Mouse (Mus musculus) myocyte (in vitro differentiated cells): ENCODE measurements at regions not wholly inside any gene's neighbourhood (a gene's known extent, or its start where the extent isn't known, plus 50 kb on each side); places are given as distances from the start of the nearest gene placed in this dataset.

Source experiments
- H3K27me3 ChIP-seq: one replicate; pipeline ENCODE4 v1.6.1; 2011; ENCODE audit not compliant: control insufficient read depth, insufficient read depth, insufficient read length
- H3K36me3 ChIP-seq: one replicate; pipeline ENCODE4 v1.6.1; 2011; ENCODE audit not compliant: control insufficient read depth, insufficient read depth
- H3K4me2 ChIP-seq: one replicate; pipeline ENCODE4 v1.6.1; 2011; ENCODE audit warnings: low read depth, control low read depth
- H3K4me3 ChIP-seq: one replicate; pipeline ENCODE4 v1.5.1; 2011; ENCODE audit warnings: mild to moderate bottlenecking, control low read depth, moderate library complexity
- H3K79me2 ChIP-seq: one replicate; pipeline ENCODE4 v1.6.1; 2011; ENCODE audit not compliant: control insufficient read depth, insufficient read depth
- H3ac ChIP-seq: one replicate; pipeline ENCODE4 v1.6.1; 2011; ENCODE audit not compliant: control insufficient read depth, insufficient read length
- CEBPB ChIP-seq: IDR thresholded peaks from 2 replicates; pipeline ENCODE4 v1.6.1; 2011; ENCODE audit warnings: mild to moderate bottlenecking, moderate library complexity; ENCODE audit not compliant: poor library complexity, insufficient read depth, severe bottlenecking
- E2F4 ChIP-seq: IDR thresholded peaks from one replicate; pipeline ENCODE4 v1.6.1; 2011; ENCODE audit warnings: mild to moderate bottlenecking, control low read depth, moderate library complexity; ENCODE audit not compliant: insufficient read depth
- MAX ChIP-seq: IDR thresholded peaks from one replicate; pipeline ENCODE4 v1.6.1; 2011; ENCODE audit warnings: low read depth, mild to moderate bottlenecking, control low read depth
- MYOD1 ChIP-seq, 3 experiments: IDR thresholded peaks; one replicate each; pipeline ENCODE4 v1.6.1; 2011; ENCODE audit warnings: control low read depth in 2 of 3, low read depth in 2 of 3, mild to moderate bottlenecking in 2 of 3, moderate library complexity in 1 of 3; ENCODE audit not compliant: insufficient read length in 2 of 3, control insufficient read depth in 1 of 3
- MYOG ChIP-seq, 3 experiments: IDR thresholded peaks; one replicate each; pipeline ENCODE4 v1.6.1; 2011; ENCODE audit warnings: control low read depth in 2 of 3, low read depth in 2 of 3, mild to moderate bottlenecking in 2 of 3; ENCODE audit not compliant: insufficient read length in 2 of 3, control insufficient read depth in 1 of 3, insufficient read depth in 1 of 3
- POLR2A ChIP-seq: IDR thresholded peaks from one replicate; pipeline ENCODE4 v1.6.1; 2011; ENCODE audit warnings: low read depth, mild to moderate bottlenecking, control low read depth, moderate library complexity; ENCODE audit not compliant: insufficient read length
- POLR2AphosphoS2 ChIP-seq: IDR thresholded peaks from one replicate; pipeline ENCODE4 v1.6.1; 2011; ENCODE audit warnings: low read depth, control low read depth; ENCODE audit not compliant: insufficient read length
- REST ChIP-seq: IDR thresholded peaks from one replicate; pipeline ENCODE4 v1.6.1; 2011; ENCODE audit warnings: mild to moderate bottlenecking, control low read depth, moderate library complexity; ENCODE audit not compliant: insufficient read depth, insufficient read length
- SRF ChIP-seq: IDR thresholded peaks from one replicate; pipeline ENCODE4 v1.6.1; 2011; ENCODE audit warnings: low read depth; ENCODE audit not compliant: control insufficient read depth, insufficient read length
- TCF12 ChIP-seq: IDR thresholded peaks from one replicate; pipeline ENCODE4 v1.6.1; 2011; ENCODE audit warnings: mild to moderate bottlenecking, control low read depth; ENCODE audit not compliant: poor library complexity, insufficient read depth, severe bottlenecking
- TCF3 ChIP-seq: IDR thresholded peaks from one replicate; pipeline ENCODE4 v1.6.1; 2011; ENCODE audit warnings: low read depth, control low read depth; ENCODE audit not compliant: insufficient read length
- USF1 ChIP-seq: IDR thresholded peaks from one replicate; pipeline ENCODE4 v1.6.1; 2011; ENCODE audit warnings: low read depth, mild to moderate bottlenecking, control low read depth, moderate library complexity

GRCm38 (mm10) chr1:32902437-32902836, 355.3 kb upstream of the Gm5415 start:
- Histone ChIP-seq H3K4me3 (no peak overlapping the region), H3K36me3 (no peaks in the 10 kb centered on the region)

GRCm38 (mm10) chr1:32887728-32888127, 340.6 kb upstream of the Gm5415 start:
- H3K27me3 ChIP-seq: no peaks in the 10 kb centered on the region
- H3K4me2 ChIP-seq: no peak overlapping the region
- H3K36me3 ChIP-seq: no peaks in the 10 kb centered on the region
- no peak overlapping the region for H3ac ChIP-seq
- no peaks in the 10 kb centered on the region for H3K79me2 ChIP-seq
- H3K4me3 ChIP-seq: no peak overlapping the region
- TF ChIP-seq POLR2AphosphoS2 (no peak), TCF3 (no peak), MYOG (IDR thresholded peaks at IDR 0.05; ENCODE audit: control insufficient read depth in 1 of 3, insufficient read depth in 1 of 3, insufficient read length in 2 of 3, low read depth in 2 of 3) (no peak), POLR2A (no peak), USF1 (no peak), CEBPB (no peak), SRF (no peak), TCF12 (no peak), REST (no peak)

More at GRCm38 (mm10) chr1:32902437-32902836, 355.3 kb upstream of the Gm5415 start:
- no peak overlapping the region for H3ac ChIP-seq
- TF ChIP-seq TCF12: no peak
- H3K27me3 ChIP-seq: no peaks in the 10 kb centered on the region
- no peaks in the 10 kb centered on the region for H3K79me2 ChIP-seq
- H3K4me2 ChIP-seq: no peak overlapping the region

GRCm38 (mm10) chr1:32872920-32873319, 325.8 kb upstream of the Gm5415 start:
- H3K4me3 ChIP-seq: no peak overlapping the region
- no peaks in the 10 kb centered on the region for H3K79me2 ChIP-seq
- no peak overlapping the region for H3ac ChIP-seq
- no peaks in the 10 kb centered on the region for H3K27me3 ChIP-seq
- TF ChIP-seq REST (no peak), MYOD1 (IDR thresholded peaks at IDR 0.05; ENCODE audit: control insufficient read depth in 1 of 3, insufficient read length in 2 of 3, low read depth in 2 of 3) (no peak), USF1 (no peak), CEBPB (no peak), MAX (no peak), POLR2AphosphoS2 (no peak), MYOG (IDR thresholded peaks at IDR 0.05; ENCODE audit: control insufficient read depth in 1 of 3, insufficient read depth in 1 of 3, insufficient read length in 2 of 3, low read depth in 2 of 3) (no peak), POLR2A (no peak), TCF12 (no peak), E2F4 (no peak)
- no peaks in the 10 kb centered on the region for H3K36me3 ChIP-seq
- H3K4me2 ChIP-seq: no peak overlapping the region

- H3ac ChIP-seq: no peak overlapping the region
- no peak overlapping the region for H3K4me3 ChIP-seq
- H3K27me3 ChIP-seq: no peaks in the 10 kb centered on the region
- no peak for TF ChIP-seq POLR2AphosphoS2
- no peak for TF ChIP-seq REST
- no peak for TF ChIP-seq MYOG (IDR thresholded peaks at IDR 0.05; ENCODE audit: control insufficient read depth in 1 of 3, insufficient read depth in 1 of 3, insufficient read length in 2 of 3, low read depth in 2 of 3)
- no peak for TF ChIP-seq SRF
- TF ChIP-seq MAX: no peak
- no peak for TF ChIP-seq MYOD1 (IDR thresholded peaks at IDR 0.05; ENCODE audit: control insufficient read depth in 1 of 3, insufficient read length in 2 of 3, low read depth in 2 of 3)
- no peaks in the 10 kb centered on the region for H3K79me2 ChIP-seq
- no peak overlapping the region for H3K4me2 ChIP-seq
- H3K36me3 ChIP-seq: no peaks in the 10 kb centered on the region
These were observed 319.0 kb upstream of the Gm5415 start for GRCm38 (mm10) chr1:32866111-32866510.

GRCm38 (mm10) chr1:32858040-32858439, 310.9 kb upstream of the Gm5415 start:
- no peak for TF ChIP-seq USF1
- TF ChIP-seq TCF3: no peak
- TF ChIP-seq E2F4: no peak
- no peak for TF ChIP-seq POLR2A
- no peak for TF ChIP-seq SRF
- Histone ChIP-seq H3K36me3 (no peaks in the 10 kb centered on the region), H3K4me2 (no peak overlapping the region), H3ac (no peak overlapping the region), H3K4me3 (no peak overlapping the region), H3K27me3 (no peaks in the 10 kb centered on the region), H3K79me2 (no peaks in the 10 kb centered on the region)
